Mouse (Mus musculus) inflammation-experienced regulatory T-cells, adult 6 months (primary cell): ENCODE results near the gene Vangl2. TPM values are rescaled to one million over a fixed set of nuclear protein-coding genes. Genes with fewer than 3 reads are reported as not detected.

Source experiments
- ATAC-seq: one replicate; pipeline ENCODE4 v1.8.0; 2017
- polyA plus RNA-seq, 3 experiments: library from polyadenylated mRNA; unstranded; fragments of 100-300 nt; shearing (Covaris generic); gene quantifications; one replicate each; pipeline ENCODE4 v1.2.1; 2017

The Vangl2 gene
- polyA plus RNA-seq, 3 experiments from 2014 or later = 0.57 to 0.66 (median 0.64) TPM

DNA sequence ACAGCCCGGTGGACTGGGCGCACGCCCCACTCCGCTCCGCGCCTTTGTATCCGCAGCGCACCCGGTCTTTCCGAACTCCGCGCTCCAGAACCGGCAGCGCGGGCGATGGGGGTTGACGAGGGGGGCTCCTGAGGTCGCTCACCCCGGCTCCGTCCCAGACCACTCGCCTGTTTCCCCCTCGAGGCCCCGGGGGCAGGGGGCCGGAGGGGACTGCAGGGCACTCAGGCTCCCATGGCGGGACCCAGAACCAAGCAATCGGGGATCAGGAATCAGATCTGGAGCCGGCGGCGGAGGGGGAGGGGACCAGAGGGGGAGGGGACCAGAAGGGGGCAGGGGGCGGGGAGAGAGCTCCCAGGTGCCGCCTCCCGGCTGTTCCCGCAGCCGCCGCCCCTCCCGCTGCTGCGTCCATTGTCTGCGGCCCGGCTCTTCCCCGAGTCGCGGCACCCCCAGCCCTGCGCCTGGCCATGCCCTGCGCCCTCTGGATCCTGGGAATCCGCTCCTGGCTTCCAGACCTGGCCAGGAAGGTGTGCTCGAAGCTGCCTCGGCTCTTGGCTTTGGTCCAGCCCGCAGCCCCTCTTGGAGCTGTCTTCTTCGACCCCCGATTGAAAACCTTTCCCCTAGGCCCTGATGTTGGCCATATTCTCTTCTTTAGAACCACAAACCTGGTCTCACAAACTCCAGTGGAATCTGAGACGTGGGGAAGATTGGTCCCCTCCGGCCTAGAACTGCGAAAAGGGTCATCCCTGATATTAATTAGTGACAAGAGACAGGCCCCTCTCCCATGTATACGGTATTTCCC is 1.0 kb downstream of the Vangl2 start:
- peak; percentile 55 for ATAC-seq

DNA sequence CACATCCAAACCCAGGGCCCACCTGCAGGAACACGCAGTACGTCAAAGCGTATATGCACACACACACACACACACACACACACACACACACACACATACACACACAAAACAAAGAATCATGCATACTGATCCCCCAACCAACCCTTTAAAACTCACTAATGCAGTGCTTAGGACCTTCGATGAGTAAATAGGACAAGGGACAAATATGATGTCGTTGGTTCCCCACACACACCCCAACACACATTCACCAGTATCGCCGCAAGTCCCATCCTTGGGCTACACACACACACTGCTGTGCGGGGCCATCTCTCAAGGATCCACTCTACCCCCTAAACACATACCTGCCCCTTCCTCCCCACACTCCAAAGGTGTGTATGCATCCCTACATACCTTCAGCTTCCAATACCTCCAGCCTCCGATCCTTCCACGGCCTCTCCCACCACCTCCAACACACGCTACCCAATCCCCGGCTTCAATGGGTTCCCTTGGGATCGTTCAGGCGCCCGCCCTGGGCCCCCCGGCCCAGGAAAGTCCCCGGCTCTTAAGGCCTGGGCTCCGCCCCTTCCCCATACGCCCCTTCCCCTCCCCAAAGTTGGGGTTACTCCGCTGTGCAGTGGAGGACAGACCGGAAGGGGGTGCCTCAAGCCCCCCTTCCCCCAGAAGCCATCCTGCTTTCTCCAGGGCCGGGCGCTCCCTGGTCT is 1.9 kb downstream of the Vangl2 start:
- peak; percentile 75 for ATAC-seq

DNA sequence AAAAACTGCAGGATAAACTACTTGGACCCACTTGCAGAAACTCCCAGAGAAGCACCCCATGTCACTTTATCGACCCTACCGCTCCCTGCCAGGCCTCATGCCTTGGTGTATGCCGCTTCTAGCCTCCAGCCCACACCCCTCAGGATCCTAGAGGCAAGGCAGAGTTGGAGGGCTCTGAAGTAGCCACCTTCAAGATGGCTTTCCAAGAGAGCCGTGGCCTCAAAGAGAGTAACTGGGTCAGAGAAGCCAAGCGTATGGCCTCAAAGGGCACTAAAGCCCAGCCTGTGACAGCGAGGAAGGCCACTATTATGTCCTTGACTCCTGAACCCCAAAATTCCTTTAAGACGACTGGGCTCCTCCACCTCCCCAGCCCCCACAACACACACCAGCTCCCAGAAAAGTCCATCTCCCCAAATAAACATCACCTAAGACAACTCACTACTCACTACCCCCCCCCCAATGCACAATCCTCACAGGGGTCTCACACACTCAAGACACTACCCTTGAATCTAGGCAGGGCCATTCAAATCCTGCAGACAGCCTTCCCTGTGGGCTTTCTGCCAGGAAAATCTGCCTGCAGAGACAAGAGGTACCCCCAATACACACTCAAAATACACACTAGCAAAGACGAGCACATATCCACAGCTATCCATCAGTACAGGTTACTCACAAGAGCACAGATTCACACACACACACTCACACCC is 2.9 kb downstream of the Vangl2 start:
- no peak for ATAC-seq

DNA sequence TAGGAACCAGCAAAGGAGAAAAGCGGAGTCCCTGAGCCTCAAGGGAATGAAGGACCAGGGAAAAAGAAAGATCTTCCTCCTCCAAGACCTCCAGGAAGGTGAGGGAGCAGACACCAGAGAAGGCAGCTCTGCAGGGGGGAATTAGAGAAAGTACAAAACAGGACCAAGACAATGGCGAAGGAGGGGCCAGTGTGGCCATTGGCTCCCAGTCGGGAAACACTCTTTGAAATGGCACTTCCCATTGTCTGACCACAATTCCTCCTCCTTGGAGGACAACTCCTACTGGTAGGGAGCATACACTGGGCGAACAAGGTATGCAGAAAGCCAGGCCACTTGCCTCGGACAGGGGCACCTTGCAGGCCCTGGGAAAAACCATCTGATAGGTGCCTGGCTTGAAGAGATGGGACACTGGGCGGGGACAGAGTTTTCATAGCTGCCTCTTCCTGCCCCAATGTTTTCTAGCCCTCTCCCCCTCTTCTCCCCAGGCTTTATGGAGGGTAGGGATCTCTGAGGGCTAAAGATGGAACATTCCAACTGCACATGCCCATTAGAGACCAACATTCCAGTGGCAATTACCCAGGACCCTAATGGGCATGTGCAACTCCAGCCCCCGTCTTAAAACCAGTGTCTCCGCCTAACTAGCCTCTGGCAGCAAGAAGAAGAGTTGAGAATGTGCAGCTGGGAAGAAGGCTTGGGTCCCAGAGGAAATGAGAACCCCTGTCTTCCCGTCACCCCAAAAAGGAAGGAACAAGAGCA is 3.9 kb downstream of the Vangl2 start:
- no peak for ATAC-seq

DNA sequence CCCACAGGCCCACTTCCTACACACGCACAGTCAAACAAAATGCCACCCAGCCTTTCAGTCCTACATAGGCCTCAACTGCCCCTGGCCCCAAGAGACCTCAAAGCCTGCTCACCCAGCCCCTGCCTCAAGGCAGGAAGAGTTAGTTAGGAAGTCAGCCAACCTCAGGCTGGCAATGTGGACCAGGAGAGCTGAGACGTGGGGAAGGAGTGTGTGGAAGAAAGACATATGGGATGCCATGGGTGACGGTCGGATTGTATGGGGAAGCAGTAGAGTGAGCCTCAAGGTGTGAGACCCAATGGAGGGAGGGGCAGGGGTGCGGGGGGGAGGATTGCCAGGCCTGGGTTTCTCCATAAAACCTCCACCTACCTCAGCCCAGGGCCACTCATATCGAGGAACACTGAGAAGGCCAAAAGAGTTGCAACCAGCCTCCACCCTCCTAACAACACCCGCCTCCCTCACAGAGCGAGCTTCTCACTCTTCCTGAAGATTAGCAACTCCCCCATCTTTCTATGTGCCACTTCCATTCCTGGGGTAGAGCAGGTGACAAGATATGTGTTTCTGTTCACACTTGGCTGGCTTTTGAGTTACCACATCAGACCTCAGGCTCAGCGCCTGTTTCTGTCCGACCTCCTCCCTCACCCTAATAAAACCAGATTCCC is 8.3 kb downstream of the Vangl2 start:
- ATAC-seq = no peak

DNA sequence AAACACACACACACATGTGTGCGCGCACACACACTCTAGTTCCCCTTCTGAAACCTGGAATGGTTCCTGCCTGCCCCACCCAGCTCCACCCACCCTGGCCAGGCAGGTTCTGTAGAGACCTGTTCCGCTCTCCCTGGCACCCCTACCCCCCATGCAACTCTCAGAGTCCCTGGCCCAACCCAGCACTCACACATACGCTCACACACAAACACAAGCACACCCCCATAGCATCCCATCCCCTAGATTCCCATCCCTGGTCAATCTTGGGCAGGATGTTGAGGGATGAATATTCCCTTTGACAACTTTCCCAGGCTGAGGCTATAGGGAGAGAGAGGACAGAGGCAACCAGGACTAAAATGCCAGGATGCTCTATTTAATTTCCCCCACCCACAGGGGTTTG is 8.9 kb downstream of the Vangl2 start:
- ATAC-seq = no peak

DNA sequence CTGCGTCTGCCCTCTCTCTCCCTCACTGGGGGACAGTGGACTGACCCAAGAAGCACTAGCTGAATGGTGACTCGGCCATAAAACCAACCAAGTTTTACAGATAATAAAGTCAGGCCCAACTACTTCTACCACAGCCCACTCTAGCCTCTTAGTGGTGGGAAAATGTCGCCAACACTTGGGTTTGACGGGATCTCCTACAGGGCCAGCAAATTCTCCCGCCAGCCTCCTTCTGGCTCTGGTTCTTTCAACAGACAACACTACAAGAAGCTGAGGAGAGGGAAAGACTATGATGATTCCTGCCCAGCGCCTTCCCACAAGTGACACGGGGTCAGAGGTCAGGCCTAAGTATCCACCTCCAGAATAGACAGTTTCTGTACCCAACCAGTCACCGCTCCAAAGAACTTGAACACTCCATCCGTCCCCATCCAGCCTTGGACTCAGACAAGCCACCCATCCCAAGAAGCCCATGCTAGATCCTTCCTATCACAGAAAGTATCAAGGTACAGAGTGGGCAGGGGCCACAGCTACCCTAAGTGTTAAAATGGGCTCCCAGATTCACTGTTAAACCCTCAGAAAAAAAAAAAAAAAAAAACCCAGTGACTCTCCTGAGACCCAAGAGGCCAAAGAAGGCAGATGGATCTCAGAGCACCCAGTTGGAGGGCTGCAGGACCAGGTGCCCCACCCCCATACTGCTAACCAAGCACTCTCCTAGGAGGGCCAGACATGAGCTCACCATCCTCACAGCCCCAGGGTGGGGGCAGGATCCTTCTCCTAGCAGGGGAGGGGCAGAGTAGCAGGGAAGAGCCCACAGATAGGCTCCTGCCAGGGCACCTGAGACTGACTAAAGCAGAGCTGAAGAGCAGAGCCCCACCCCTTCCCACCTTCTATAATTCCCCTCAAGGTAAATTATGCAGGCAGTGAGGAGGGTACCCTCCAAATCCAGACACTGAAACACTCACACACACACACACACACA is 9.6 kb downstream of the Vangl2 start:
- no peak for ATAC-seq

DNA sequence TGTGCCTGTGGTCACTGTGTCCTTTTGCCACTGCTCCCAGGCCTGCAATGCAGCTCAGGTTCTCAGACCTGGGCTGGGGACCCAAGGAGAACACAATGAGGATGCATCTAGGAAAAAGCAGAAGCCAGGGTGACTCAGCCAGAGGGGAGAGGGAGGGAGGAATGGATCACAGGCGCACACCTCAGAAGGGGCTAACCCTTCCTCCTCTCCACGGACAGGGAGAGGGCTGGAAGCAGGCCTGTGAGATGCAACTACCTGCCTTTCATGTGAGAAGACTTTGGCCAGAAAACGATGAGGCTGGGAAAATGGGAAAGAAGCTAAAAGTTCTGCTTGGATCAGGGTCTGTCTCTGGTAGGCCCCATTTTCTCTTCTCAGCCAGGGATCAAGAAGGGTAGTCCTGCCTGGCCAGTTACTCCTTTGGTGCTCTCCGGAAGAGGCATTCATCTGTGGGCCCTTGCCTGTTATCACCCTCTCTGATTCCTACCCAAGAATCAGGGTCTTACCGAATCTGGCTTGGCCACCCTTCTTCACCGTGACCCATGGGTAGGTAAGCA is 10.7 kb downstream of the Vangl2 start:
- ATAC-seq = no peak

DNA sequence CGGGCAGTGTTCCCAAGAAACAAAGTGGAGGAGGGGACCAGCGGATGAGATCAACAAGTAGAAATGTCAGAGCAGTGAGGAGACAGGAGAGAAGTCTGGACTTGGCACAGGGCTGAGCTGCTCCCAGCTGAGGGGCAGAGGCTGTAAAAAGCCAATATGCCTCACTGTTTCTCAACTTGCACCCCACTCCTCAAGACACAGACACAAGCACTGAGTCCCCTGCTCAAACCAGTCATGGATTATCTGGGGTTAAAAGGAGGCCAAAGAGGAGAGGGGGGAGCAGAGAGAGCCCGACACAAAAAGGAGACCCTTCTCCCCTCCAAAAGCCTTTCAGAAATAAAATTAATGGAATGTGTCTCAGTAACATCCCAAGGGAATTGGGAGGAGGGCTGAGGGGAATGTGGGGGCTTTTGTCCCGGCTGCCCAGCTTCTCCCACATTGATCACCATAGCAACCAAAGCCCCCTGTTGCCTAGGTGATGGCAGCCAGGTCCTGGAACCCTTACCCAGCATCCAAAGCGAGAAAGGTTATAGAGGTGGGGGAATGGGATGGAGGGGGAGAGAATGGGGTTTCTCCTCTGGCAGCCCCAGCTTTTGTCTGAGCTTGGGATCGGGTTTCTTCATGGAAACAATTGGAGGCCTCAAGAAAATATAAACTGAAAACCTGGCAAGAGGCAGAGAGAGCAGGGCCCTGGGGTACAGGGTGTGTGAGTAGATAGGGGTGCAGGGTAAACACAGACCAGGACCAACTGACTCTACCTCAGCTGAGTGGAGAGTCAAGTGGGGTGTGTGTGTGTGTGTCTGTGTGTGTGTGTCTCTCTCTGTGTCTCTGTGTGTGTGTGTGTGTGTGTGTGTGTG is 11.4 kb downstream of the Vangl2 start:
- no peak for ATAC-seq

DNA sequence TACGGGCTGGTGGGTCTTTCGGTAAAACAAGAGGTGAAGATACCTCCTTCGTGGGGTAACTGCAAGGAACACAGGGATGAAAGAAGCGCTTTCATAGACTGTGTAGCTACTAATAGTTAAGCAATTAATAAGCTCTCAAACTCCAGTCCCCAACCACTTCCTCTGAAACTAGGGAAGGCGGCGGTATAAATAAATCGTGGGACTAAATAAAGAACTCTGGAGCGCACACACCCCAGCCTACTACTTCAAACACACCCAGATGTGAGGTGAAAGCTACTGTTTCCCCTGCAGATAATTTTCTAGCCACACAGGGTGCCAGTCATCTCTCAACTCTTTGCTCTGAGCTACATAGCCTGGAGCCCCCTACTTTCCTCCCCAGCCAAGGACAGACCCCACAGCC is 12.2 kb downstream of the Vangl2 start:
- peak; percentile 29 for ATAC-seq

DNA sequence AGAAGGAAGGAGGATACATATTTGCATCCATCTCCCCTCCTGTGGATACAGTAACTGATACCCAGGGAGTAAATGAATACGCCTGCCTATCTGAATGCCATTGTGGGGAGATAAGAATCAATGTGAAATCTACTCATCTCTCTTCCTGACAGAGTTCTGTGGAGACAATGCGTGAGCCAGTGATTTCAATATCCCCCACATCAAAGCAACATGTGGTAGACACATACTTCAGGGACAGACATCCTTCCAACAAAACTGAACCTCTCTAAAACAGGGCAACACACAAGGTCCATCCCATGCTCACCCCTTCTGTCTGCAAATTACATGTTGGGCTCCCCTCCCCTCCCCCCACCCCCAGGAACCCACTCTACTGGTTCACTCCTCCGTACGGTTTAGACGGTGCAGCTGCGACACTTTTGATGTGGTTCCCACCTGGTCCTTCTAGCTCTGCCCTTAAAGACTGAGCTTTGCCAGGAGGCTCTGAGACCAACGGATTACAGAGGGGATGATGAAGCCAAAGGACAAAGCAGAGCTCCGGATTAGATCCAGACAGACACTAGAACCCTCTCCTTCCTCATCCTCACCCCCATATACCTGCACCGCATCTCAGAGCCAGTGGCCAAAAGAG is 12.8 kb downstream of the Vangl2 start:
- ATAC-seq = peak; percentile 71

DNA sequence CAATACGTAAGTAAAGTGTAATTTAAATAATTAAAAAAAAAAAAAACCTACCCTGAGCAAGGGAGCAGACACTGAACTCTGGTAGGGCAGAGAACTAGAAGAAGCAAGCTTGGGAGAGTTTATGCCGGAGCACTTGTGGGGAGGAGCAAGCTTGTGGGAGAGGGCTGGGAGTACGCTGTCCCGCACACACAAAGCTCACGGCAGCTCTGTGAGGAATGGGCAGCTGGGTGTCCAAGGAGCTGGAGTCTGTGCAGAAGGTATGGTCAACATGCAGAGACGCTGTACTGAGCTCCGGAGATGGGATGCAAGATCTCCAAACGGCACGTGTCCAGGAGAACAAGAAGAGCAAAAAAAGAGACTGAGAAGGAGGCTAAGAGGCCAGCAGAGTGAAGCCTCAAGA is 13.5 kb downstream of the Vangl2 start:
- no peak for ATAC-seq

DNA sequence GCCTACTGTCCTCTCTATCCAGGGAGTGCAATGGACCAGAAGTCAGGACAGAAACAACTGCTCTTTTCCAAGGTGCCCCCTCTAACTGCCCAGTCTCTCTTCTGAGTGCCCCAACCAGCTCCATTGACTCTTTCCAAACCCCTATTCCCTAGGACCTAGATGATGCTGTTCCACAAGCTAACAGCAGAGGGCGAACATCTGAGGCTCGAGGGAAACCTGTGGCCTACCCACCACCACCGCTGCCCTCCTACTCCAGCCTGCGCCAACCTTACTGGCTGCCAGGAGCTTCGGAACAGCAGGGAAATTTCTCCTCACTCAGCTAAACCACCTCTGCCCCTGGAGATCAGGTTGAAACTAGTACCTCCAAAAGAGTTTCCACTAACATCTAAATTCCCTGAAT is 16.2 kb downstream of the Vangl2 start:
- peak; percentile 66 for ATAC-seq

DNA sequence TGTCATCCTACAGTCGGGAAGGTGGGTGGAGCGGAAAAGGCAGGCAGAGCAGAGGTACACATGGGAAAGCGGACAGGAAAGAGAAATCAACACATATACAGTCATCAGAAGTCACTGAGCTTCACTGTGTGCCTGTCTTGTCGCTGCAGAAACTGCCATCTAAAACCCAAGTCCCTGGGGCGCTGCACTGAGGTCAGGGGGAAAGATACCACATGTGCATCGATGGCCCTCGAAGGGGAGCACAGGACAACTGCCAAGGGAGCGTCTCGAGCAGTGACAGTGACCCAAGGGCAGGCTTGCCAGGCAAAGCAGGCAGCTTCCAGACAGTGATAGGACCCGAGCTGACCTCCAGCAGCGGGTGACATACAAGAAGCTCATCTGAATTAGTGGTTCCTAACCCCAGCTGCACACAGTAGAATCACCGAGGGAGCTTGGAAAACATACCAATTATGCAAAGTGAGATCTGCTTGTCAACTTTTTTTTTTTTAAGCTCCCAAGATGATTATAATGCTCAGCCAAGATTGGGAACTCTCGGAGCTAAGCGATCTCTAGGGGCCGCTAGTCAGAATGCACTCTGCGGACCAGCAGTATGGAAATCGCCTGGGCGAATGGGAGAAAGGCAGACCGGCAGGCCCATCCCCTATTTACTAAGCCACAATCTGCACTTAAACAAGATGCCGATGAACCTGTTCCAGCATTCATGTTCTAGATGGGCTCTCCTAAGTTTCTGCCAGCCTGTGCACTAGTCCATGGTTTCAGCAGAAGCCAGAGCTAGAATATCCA is 18.0 kb downstream of the Vangl2 start:
- no peak for ATAC-seq

DNA sequence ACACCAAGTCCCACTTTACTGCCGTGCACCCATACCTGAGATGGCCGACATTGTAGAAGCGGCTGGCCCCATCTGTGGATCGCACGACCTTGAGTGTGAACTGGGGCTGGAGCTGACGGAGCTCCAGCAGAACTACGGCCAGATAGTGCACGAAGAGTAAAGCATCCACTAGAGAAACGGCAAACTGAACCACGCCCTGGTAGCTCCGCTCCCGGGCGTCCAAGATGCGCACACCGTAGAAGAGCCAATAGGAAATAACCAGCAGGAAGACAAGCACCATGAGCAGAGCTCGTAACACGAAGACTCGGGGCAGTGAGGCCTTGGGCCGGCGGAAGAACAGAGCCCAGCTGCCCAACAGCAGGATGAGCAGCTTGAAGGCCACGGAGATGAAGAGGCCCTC is 18.8 kb downstream of the Vangl2 start:
- ATAC-seq = no peak

DNA sequence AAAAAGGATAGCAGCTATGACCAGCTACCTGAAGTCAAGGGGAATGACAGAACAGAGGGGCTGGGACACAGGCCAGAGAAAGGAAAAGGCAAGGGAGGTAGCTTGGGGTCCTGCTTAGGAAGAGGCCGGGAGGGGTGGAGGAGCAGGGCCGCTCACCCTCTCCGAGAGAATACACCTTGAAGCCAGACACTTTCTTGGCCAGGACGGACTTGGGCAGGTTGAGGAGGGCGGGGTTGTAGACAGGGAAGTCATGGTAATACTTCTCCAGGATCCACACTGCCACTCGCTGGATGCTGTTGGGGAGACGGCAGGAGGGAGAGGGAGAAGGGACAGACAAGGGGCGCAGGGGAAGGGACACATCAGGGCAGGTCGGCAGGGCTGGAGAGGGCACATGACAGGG is 19.9 kb downstream of the Vangl2 start:
- no peak for ATAC-seq

DNA sequence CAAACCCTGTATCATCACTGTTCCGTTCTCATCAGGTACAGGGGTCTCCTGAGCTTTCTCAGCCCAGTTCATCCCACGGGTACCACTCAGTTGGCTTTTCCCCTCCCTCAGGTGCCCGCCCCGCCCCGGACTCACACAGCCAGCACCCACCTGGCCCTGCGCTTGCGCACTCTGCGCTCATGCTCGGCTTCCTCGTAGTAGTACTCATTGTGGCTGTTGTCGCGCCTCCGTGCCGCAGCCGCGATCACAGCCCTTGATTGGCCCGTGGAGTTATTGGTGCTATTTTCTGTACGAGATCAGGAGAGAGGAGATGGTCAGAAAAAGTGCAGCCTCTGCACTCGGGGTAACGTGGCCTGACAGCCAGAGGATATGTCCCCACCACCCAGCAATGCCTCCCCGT is 20.5 kb downstream of the Vangl2 start:
- no peak for ATAC-seq

DNA sequence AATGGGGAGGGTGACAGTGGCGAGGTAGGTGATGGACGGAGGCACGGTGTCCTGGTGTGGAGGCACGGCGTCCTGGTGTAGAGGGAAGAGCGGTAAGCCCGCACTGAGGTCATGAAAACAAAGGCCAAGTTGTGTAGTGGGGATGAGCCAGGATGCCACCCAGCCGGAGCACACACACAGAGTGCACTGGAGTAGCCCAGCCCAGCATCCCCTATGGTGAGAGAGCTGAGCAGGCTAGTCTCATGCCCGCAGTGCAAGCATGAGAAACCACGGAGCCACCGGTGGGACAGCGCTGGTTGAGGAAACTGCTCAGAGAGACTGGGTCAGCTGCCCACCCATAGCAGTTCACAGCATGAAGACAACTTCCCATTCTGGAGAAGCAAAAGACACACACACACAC is 26.6 kb downstream of the Vangl2 start:
- ATAC-seq = no peak
